Mouse (Mus musculus) heart, postnatal 10 days (tissue): ENCODE measurements around the gene Tagln2. TPM values are rescaled to one million over a fixed set of nuclear protein-coding genes. Genes with fewer than 3 reads are reported as not detected.

Experiments
- DNase-seq, 2 experiments: peaks; one replicate each; pipeline ENCODE4 v3.0.0; 2021
- intact Hi-C: fragments of 180-260 bp; cut with DNase I; formaldehyde crosslinking; loops from one replicate; pipeline ENCODE4 v1.15.1; 2025
- total RNA-seq, 2 experiments: library from RNA; stranded (reverse); gene quantifications; 2 replicates each; pipeline ENCODE4 v1.2.3; 2021

The Tagln2 gene
- total RNA-seq = 100 to 1,000 TPM; 173 to 178 TPM

- DNase-seq = peak; percentile 91
- intact Hi-C loops = loop anchor here (10.0 kb wide), 3 partner anchors 295 to 895 kb away; partner anchors contain the start of gene Pea15a
Observed at GRCm38 (mm10) chr1:172499765-172500441, at the start of gene Tagln2. Gene Tagln2, plus strand, starts transcription at chr1:172500047.

GRCm38 (mm10) chr1:172450226-172450625 is 49.6 kb upstream of the Tagln2 start:
- intact Hi-C loops = no loop called here

GRCm38 (mm10) chr1:172450848-172451470 is 48.9 kb upstream of the Tagln2 start:
- no peak for DNase-seq
- intact Hi-C loops = no loop called here

More at GRCm38 (mm10) chr1:172450226-172450625, 49.6 kb upstream of the Tagln2 start:
- DNase-seq = no peak

GRCm38 (mm10) chr1:172452911-172453310 is 46.9 kb upstream of the Tagln2 start:
- DNase-seq = no peak
- intact Hi-C loops = no loop called here

GRCm38 (mm10) chr1:172453810-172454209 is 46.0 kb upstream of the Tagln2 start:
- intact Hi-C loops = no loop called here
- no peak for DNase-seq

DNA sequence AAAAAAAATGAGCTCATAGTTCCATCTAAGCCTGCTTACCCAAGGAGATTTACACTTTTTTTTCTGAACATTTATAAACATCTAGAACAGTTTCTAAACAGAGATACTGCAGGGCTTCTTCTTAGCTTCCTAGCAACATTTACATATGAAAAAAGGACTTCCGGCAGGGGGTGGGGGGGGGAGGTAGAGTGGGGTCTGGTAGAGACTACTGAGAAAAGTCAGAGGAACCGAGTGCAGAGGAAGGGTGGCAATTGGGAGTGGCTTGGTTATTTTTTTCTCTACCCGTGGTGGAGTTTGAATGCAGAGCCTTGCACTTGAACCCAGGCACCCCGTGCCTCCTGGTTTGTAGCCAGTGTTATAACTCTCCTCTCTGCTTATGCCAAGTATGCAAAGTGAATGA is 44.4 kb upstream of the Tagln2 start:
- intact Hi-C loops = no loop called here
- DNase-seq = no peak

- peak; percentile 30 to 55 for DNase-seq
- intact Hi-C loops = no loop called here
Observed at GRCm38 (mm10) chr1:172456001-172456677, 43.7 kb upstream of the Tagln2 start.

- intact Hi-C loops = no loop called here
- no peak for DNase-seq
Observed at GRCm38 (mm10) chr1:172457196-172457595, 42.7 kb upstream of the Tagln2 start.

- DNase-seq = no peak
- intact Hi-C loops = no loop called here
Observed at GRCm38 (mm10) chr1:172458041-172458440, 41.8 kb upstream of the Tagln2 start.

- intact Hi-C loops = no loop called here
- no peak for DNase-seq
Observed at GRCm38 (mm10) chr1:172461602-172462001, 38.2 kb upstream of the Tagln2 start.

- intact Hi-C loops = no loop called here
- no peak for DNase-seq
Observed at GRCm38 (mm10) chr1:172462534-172462933, 37.3 kb upstream of the Tagln2 start.

DNA sequence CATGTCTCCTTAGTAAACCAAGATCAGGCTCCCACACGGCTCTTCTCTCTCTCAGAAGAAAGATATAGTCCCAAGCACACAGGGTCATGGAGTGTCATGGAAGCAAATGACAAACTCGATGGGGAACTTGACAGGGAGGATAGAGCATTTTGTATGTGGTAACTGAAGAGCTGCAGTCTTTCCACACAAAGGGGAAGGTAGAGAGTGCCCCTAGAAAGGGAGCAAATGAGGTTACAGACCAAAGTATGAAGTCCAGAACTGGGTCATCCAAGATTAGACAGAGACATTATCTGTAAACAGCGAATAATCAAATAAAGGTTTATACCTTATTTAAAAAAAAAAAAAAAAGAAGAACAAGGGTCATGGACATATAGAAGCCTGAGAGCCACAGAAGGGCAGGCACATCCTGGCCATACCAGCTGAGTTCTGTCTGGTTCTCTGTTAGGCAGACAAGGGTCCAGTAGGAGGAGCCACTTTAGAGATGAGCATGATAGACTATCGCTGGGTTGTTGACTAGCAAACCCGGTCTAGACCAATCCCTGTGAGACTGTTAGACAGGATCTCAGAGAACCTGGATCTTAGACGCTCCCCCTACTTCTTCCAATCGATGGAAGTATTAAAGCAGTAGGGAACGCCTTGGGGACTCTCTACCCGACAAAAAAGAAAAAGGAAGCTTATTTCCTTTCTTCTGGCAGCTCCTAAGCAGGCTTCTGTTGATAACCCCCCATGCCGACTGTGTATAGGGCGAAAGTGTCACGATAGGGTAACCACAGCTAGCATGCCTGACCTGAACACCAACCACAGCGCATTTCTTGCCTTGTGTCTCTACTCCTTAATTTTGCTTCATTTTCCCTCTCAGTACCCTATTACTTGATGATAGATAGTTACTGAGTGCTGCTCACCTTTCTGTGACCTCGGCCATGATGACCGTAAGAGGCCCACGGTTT is 36.2 kb upstream of the Tagln2 start:
- no peak for DNase-seq
- intact Hi-C loops = no loop called here

- intact Hi-C loops = no loop called here
- no peak for DNase-seq
Observed at GRCm38 (mm10) chr1:172468301-172468877, 31.5 kb upstream of the Tagln2 start.

- no peak for DNase-seq
- intact Hi-C loops = no loop called here
Observed at GRCm38 (mm10) chr1:172469373-172469772, 30.5 kb upstream of the Tagln2 start.

DNA sequence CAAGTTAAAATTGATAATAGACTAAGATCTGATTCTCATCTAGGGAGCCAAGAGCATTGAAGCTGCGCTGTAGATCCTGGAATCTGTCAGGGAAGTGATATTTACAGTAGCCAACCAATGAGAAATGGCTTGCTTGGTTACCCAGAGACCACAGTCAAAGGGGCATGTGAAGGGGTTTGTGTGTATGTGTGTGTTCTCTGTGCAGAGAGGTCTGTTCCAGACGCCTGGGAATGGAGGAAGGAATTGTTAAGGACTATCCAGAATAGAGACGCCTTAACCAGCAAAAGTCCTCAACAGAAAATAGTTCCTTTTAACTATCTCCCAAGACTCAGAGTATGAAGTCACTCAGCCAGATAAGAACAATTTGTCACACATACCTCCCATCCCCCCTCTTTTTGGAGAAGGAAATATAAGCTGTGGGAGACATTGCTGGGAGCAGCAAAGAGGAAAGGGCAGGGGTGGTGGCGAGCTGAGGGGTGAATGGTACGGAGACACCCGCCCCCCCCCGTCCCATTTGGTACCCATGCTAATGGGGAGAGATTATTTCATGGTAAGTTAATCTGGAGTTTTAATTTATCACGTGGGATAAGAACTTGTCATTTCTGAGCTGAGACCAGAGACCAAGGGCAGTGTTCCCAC is 29.9 kb upstream of the Tagln2 start:
- peak in 1 of 2 experiments; percentile 21 for DNase-seq

DNA sequence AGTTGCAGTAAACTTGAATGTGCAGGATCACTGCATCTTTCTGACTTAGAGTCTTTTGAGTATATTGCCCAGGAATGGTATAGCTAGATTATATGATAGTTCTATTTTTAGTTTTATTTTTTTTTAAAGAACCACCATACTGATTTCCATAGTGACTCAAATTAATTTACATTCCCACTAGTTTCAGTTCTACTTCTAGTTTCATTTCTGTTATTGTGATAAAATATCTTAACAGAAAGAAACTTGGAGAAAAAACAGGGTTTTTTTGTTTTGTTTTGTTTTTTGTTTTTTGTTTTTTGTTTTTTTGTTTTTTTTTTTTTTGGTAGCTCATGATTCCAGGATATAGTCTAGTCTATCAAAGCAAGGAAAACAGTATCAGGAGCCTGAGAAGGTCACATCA is 26.9 kb upstream of the Tagln2 start:
- intact Hi-C loops = no loop called here
- DNase-seq = no peak

More for the DNA sequence above, 29.9 kb upstream of the Tagln2 start:
- intact Hi-C loops = no loop called here

GRCm38 (mm10) chr1:172474196-172474595 is 25.7 kb upstream of the Tagln2 start:
- intact Hi-C loops = no loop called here
- no peak for DNase-seq

GRCm38 (mm10) chr1:172475054-172475741 is 24.6 kb upstream of the Tagln2 start, which contains the start of gene Slamf9:
Gene Slamf9, plus strand, starts transcription at chr1:172475358.
- intact Hi-C loops = no loop called here
- peak; percentile 42 to 53 for DNase-seq

GRCm38 (mm10) chr1:172478020-172478419 is 21.8 kb upstream of the Tagln2 start:
- DNase-seq = no peak
- intact Hi-C loops = no loop called here
